Mouse (Mus musculus) forebrain, postnatal 0 days (tissue): ENCODE results near the gene 2310022B05Rik. TPM values are rescaled to one million over a fixed set of nuclear protein-coding genes. Genes with fewer than 3 reads are reported as not detected.

Experiments used
- ATAC-seq: fragments of 200-750 bp; cut with Nextera tagmentation; 2 replicates; pipeline ENCODE4 v1.8.0; 2017; ENCODE audit warnings: mild to moderate bottlenecking, moderate library complexity
- DNase-seq: peaks from one replicate; pipeline ENCODE4 v3.0.0-alpha.2; 2015
- H3K27ac ChIP-seq: fragments of 300-500 bp; sonication (generic); 2 replicates; pipeline ENCODE4 v1.5.1; 2014; ENCODE audit warnings: low read depth, mild to moderate bottlenecking, antibody characterized with exemption, low read length, moderate library complexity, mixed read lengths
- H3K27me3 ChIP-seq: fragments of 300-500 bp; sonication (generic); 2 replicates; pipeline ENCODE4 v1.6.1; 2014; ENCODE audit warnings: mild to moderate bottlenecking, low read length, mixed read lengths; ENCODE audit not compliant: insufficient read depth
- H3K36me3 ChIP-seq: fragments of 300-500 bp; sonication (generic); 2 replicates; pipeline ENCODE4 v1.6.1; 2014; ENCODE audit warnings: mild to moderate bottlenecking, moderate library complexity; ENCODE audit not compliant: insufficient read depth
- H3K4me1 ChIP-seq: fragments of 300-500 bp; sonication (generic); 2 replicates; pipeline ENCODE4 v1.6.1; 2014; ENCODE audit warnings: antibody characterized with exemption; ENCODE audit not compliant: insufficient read depth
- H3K4me2 ChIP-seq: fragments of 300-500 bp; sonication (generic); 2 replicates; pipeline ENCODE4 v1.6.1; 2014; ENCODE audit warnings: low read depth, mild to moderate bottlenecking, moderate library complexity
- H3K4me3 ChIP-seq: fragments of 300-500 bp; sonication (generic); 2 replicates; pipeline ENCODE4 v1.5.1; 2014; ENCODE audit warnings: low read depth, low read length, mixed read lengths
- H3K9ac ChIP-seq: fragments of 300-500 bp; sonication (generic); 2 replicates; pipeline ENCODE4 v1.6.1; 2014; ENCODE audit warnings: mild to moderate bottlenecking
- H3K9me3 ChIP-seq: fragments of 300-500 bp; sonication (generic); 2 replicates; pipeline ENCODE4 v1.6.1; 2016; ENCODE audit warnings: low read length
- CTCF ChIP-seq: sonication (generic); IDR thresholded peaks from 2 replicates; pipeline ENCODE4 v1.5.1; 2016; ENCODE audit warnings: antibody characterized with exemption, control low read depth, low read depth
- WGBS: fragments of 180-500 bp; shearing (Covaris S2); extraction: QIAGEN DNeasy Blood & Tissue Kit; methylation state at CpG from one replicate; pipeline ENCODE4 v1.1.7; 2014; 5-methylcytosine and 5-hydroxymethylcytosine counted together
- polyA plus RNA-seq: library from polyadenylated mRNA; unstranded; fragments of >200 nt; fragmentation: Nextera tagmentation; extraction: Ambion mirVana; gene quantifications from 2 replicates; pipeline ENCODE4 v1.2.1, GENCODE M21; 2015
- total RNA-seq: library from RNA; depleted of rRNA; stranded (reverse); fragments of >200 nt; gene quantifications from 2 replicates; pipeline ENCODE4 v1.2.3, GENCODE M21; 2014

Gene 2310022B05Rik
- total and polyA plus RNA-seq, 2 experiments from 2014 or later, result 37.8 to 79.7 TPM

DNA sequence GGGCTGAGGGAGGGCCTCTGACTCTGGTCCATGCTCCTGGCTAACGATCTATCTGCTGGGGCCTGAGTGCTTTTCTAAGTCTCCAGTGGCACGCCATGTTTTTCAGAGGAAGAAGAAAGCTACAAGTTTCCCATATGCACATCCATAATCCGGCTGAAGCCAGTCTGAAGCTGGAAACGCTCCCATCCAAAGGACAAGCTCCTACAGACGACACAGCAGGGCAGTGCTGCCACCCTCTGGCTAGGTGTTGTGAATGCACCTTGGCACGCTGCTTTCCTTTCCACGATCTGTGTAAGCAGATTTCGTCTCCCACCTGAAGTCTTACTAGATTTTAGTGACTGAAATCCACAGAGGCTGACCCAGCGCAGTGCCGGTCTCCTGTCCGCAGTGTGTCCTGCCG is 14.3 kb upstream of the 2310022B05Rik start:
- Histone ChIP-seq H3K9me3 (no peaks in the 10 kb centered on the region), H3K4me3 (no peak overlapping the region), H3K4me1 (peaks cover 4% of the 10 kb centered on the region; the same call in 1 of the 2 replicates), H3K36me3 (peaks cover 71% of the 10 kb centered on the region), H3K9ac (peak overlapping the region; percentile 54), H3K27ac (peak overlapping the region; percentile 91), H3K4me2 (no peak overlapping the region), H3K27me3 (no peaks in the 10 kb centered on the region)
- DNase-seq, result peak; percentile 96
- ATAC-seq, result peak; percentile 96
- peak; percentile 99 for TF ChIP-seq CTCF
- 42% methylated on average over 12 of the region's 12 CpGs for WGBS

DNA sequence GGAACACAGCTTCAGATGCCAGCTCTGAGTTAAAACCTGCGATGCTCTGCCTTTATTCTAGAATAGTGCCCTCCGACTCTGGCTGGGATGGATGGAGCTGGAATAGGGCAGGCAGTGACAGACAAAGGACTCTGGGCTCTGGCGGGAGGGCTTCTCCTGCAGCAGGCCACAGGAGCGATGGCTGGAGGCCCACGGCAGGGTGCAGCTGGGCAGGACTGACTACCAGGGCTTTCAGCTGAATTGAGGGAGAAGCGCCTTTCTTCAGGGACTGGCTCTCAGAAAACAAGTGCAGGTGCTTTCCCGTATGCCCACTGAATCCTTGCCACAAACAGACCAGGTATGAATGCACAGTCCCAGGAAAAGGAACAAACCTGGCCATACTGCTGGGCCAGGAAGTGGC is 13.9 kb upstream of the 2310022B05Rik start:
- no peak for TF ChIP-seq CTCF
- Histone ChIP-seq H3K9ac (peak overlapping the region; percentile 54), H3K4me1 (peaks cover 4% of the 10 kb centered on the region; the same call in 1 of the 2 replicates), H3K27ac (peak overlapping the region; percentile 91), H3K9me3 (no peaks in the 10 kb centered on the region), H3K4me2 (no peak overlapping the region), H3K36me3 (peaks cover 71% of the 10 kb centered on the region), H3K4me3 (no peak overlapping the region), H3K27me3 (no peaks in the 10 kb centered on the region)
- peak; percentile 58 for ATAC-seq
- WGBS, result 63% methylated on average over 7 of the region's 7 CpGs
- DNase-seq, result no peak

DNA sequence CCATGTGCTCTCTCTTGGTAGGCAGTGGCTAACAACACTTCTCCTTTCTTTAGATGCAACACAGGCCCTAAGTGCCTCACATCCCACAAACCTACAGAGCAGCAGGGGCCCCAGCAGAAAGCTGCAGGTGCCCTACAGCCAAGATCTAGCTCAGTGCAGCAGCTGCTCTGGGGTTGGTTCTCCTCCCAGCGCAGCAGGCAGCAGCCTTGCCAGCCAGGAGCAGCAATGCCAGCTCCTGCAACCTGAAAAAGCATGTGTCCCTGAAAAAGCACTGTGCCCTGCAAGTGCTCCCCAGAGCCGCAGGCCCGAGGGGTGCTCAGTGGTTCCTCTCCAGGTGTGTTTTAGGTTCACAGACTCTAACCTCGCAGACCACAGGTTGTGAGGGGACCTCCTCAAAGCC is 13.5 kb upstream of the 2310022B05Rik start:
- 83% methylated on average over 4 of the region's 4 CpGs for WGBS
- H3K36me3 ChIP-seq, result peaks cover 69% of the 10 kb centered on the region
- DNase-seq (peak; percentile 43), ATAC-seq (peak; percentile 8; the same call in 1 of the 2 replicates)
- peak overlapping the region; percentile 91 for H3K27ac ChIP-seq
- no peaks in the 10 kb centered on the region for H3K9me3 ChIP-seq
- no peak overlapping the region for H3K4me3 ChIP-seq
- no peak overlapping the region for H3K4me2 ChIP-seq
- H3K27me3 ChIP-seq, result no peaks in the 10 kb centered on the region
- H3K4me1 ChIP-seq, result peaks cover 4% of the 10 kb centered on the region; the same call in 1 of the 2 replicates
- peak overlapping the region; percentile 54; the same call in 1 of the 2 replicates for H3K9ac ChIP-seq
- no peak for TF ChIP-seq CTCF

DNA sequence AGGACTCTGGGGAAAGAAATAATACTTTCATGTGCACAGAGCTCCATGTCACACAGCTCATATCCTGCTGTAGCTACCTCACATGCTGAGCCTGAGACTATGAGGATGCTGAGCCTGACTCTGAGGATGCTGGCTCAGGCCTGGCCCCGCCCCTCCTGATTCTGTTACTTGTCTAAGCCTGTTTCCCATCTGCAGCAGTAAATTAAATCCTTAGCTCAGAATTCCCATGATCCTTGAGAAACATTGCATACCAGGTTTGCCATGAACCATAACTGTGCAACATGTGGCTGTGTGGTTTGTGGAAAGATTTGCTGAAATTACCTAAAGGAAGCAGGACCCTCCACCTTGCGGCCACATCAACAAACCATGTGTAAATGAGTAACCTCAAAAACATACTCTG is 9.2 kb upstream of the 2310022B05Rik start:
- Histone ChIP-seq H3K27me3 (no peaks in the 10 kb centered on the region), H3K4me1 (peaks cover 4% of the 10 kb centered on the region; the same call in 1 of the 2 replicates), H3K9me3 (no peaks in the 10 kb centered on the region), H3K4me3 (no peak overlapping the region), H3K9ac (no peak overlapping the region), H3K27ac (no peak overlapping the region), H3K36me3 (peaks cover 52% of the 10 kb centered on the region), H3K4me2 (no peak overlapping the region)
- TF ChIP-seq CTCF, result no peak
- 94% methylated on average over 2 of the region's 2 CpGs for WGBS
- ATAC-seq (no peak), DNase-seq (no peak)

DNA sequence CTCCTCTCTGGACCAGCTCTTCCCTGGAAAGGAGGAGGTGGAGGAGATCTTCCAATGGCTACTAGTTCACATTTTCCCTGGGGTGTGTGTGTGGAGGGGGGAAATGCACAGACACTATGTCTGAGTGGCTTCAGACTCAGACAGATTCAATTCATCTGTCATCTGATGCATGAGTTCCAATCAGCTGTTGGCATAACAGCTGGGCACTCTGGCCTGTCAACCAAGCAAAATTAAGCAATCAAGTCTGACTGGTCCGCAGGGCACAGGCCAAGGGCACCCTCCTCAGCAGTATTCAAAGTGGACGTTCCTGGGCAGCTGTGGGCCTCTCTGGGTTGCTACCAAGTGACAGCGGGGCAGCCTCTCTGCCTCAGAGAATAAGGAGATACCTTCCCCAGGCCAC is 5.6 kb upstream of the 2310022B05Rik start:
- TF ChIP-seq CTCF, result no peak
- no peak for ATAC-seq
- H3K27me3 ChIP-seq, result no peaks in the 10 kb centered on the region
- peaks cover 29% of the 10 kb centered on the region for H3K36me3 ChIP-seq
- no peak overlapping the region for H3K27ac ChIP-seq
- no peak overlapping the region for H3K9ac ChIP-seq
- H3K9me3 ChIP-seq, result no peaks in the 10 kb centered on the region
- H3K4me3 ChIP-seq, result no peak overlapping the region
- 83% methylated on average over 3 of the region's 3 CpGs for WGBS
- no peak for DNase-seq
- peaks cover 3% of the 10 kb centered on the region; the same call in 1 of the 2 replicates for H3K4me1 ChIP-seq
- H3K4me2 ChIP-seq, result no peak overlapping the region

DNA sequence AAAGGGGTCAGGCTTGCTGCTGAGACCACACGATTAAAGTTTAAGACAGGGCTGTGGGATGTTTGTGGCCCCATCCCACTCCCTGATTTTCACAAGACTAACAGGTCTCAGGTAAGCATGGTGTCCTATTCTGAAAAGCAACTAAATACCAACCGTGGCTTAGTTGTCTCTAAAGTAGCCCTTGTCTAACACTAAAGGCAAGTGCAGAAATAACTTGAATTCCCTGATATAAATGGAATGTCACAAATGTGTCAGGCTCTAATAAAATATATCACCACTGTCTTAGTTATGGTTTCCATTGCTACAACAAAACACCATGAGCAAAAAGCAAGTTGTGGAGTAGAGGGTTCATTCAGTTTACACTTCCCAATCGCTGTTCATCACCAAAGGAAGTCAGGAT is 1.2 kb upstream of the 2310022B05Rik start:
- H3K9ac ChIP-seq, result no peak overlapping the region
- H3K27me3 ChIP-seq, result no peaks in the 10 kb centered on the region
- peaks cover 28% of the 10 kb centered on the region for H3K4me1 ChIP-seq
- no peaks in the 10 kb centered on the region for H3K36me3 ChIP-seq
- no peak overlapping the region for H3K4me2 ChIP-seq
- ATAC-seq, result no peak
- H3K9me3 ChIP-seq, result no peaks in the 10 kb centered on the region
- 81% methylated on average over 3 of the region's 3 CpGs for WGBS
- H3K27ac ChIP-seq, result peak overlapping the region; percentile 95; the same call in 1 of the 2 replicates
- H3K4me3 ChIP-seq, result no peak overlapping the region
- DNase-seq, result no peak
- no peak for TF ChIP-seq CTCF

DNA sequence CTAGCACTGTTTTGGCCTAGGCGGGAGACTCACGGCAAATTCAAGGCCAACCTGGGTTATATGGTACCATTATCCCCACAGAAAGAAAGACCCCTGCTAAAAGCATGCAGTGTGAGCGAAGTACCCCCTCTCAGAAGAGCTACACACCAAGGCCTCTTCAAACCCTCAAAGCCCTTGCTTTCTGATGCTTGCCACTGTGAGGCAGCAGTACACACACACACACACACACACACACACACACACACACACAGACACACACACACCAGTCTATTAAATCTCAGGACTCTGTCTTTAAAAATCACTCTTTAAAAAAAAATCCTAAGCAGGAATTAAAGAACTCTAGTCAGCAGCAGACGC is 683 bp upstream of the 2310022B05Rik start:
- Histone ChIP-seq H3K27me3 (no peaks in the 10 kb centered on the region), H3K9me3 (no peaks in the 10 kb centered on the region), H3K9ac (peak overlapping the region; percentile 84), H3K4me1 (peaks cover 32% of the 10 kb centered on the region), H3K4me3 (peak overlapping the region; percentile 86), H3K36me3 (no peaks in the 10 kb centered on the region), H3K4me2 (peak overlapping the region; percentile 77), H3K27ac (peak overlapping the region; percentile 95)
- TF ChIP-seq CTCF, result peak; percentile 26; the same call in 1 of the 2 replicates
- 45% methylated on average over 4 of the region's 4 CpGs for WGBS
- peak; percentile 60 for ATAC-seq
- no peak for DNase-seq
